Comparison of ENCODE assay signal across 19 mouse cellular contexts in the genomic region with DNA sequence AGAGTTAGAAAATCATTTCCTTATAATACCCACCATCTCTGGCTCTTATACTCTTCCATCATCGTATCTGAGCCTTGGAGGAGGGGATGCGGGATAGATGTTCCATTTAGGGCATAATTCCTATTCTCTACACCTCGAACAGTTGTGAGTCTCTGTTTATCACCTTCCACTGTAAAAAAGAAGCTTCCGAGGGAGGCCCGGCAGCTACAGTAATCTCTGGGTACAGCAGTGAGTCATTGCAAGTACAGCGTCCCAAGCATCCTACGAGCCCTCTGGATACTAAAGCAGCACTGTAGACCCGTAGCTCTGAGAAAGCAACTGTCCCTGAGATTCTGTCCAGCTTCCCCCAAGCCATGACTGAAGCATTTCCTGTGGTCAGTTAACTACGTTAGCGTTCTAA.
A peak's percentile ranks its signal among the peaks of the same experiment; 100 is the strongest.
DNase-seq lines count a peak whose midpoint lies in the region; ATAC-seq and TF ChIP-seq lines count a peak whose summit lies in the region.
"Had no signal": no experiment of that assay in that cellular context is flagged by ENCODE, and none has a peak within 500 bp of the region (broad histone marks: within the 10 kb centered on the region; RNA-seq: fewer than 3 reads in every experiment).

No protein-coding gene starts in this region.

- no peak overlapping the region for H3K9ac ChIP-seq in intestine, embryonic 14.5 days (ENCODE audit: low read length)
- H3K9ac ChIP-seq in intestine, embryonic 15.5 days: no peak overlapping the region
- H3K9ac ChIP-seq in stomach, postnatal 0 days (ENCODE audit: low read length): no peak overlapping the region
- H3K9ac ChIP-seq: embryonic facial prominence, embryonic 12.5 days; forebrain, embryonic 13.5 days; forebrain, embryonic 15.5 days had no signal

- no peaks in the 10 kb centered on the region for H3K27me3 ChIP-seq in intestine, embryonic 14.5 days (replicated peaks; ENCODE audit: control insufficient read depth, insufficient read depth, low read length)
- H3K27me3 ChIP-seq in intestine, embryonic 15.5 days (replicated peaks): no peaks in the 10 kb centered on the region
- H3K27me3 ChIP-seq in stomach, postnatal 0 days (ENCODE audit: control insufficient read depth, insufficient read depth, low read length): no peaks in the 10 kb centered on the region
- H3K27me3 ChIP-seq: embryonic facial prominence, embryonic 12.5 days; forebrain, embryonic 13.5 days; forebrain, embryonic 15.5 days had no signal

- DNase-seq in frontal cortex, postnatal 14 days (ENCODE audit: low spot score in 2 of 2): no peak
- DNase-seq in intestine, embryonic 14.5 days (ENCODE audit: low spot score): peak; percentile 47
- DNase-seq in 416B (ENCODE audit: low read depth): peak; percentile 17
- peak; percentile 10 for DNase-seq in stomach, postnatal 0 days (ENCODE audit: low spot score)
- no peak for DNase-seq in natural killer cell, adult 2 months (ENCODE audit: low spot score in 2 of 2)
- DNase-seq: adrenal gland, adult 2 months; adrenal gland, postnatal 10 days; adrenal gland, postnatal 25 days; cerebellum, adult 11-12 months; cerebellum, adult 2 months; cerebellum, adult 9-10 months; cerebellum, postnatal 10 days; cerebellum, postnatal 25 days had no signal

- H3K4me2 ChIP-seq in intestine, embryonic 14.5 days (ENCODE audit: low read length): no peak overlapping the region
- H3K4me2 ChIP-seq in intestine, embryonic 15.5 days (replicated peaks): no peak overlapping the region
- no peak overlapping the region for H3K4me2 ChIP-seq in stomach, postnatal 0 days (replicated peaks; ENCODE audit: low read depth)
- H3K4me2 ChIP-seq: embryonic facial prominence, embryonic 12.5 days; forebrain, embryonic 13.5 days; forebrain, embryonic 15.5 days had no signal

- 86% methylated on average over 10 of the region's 10 CpGs for WGBS in intestine, embryonic 14.5 days
- WGBS in intestine, embryonic 15.5 days: 86% methylated on average over 10 of the region's 10 CpGs
- WGBS in stomach, postnatal 0 days: 85% methylated on average over 10 of the region's 10 CpGs

- H3K36me3 ChIP-seq in intestine, embryonic 14.5 days (ENCODE audit: control insufficient read depth, insufficient read depth, low read length): no peaks in the 10 kb centered on the region
- H3K36me3 ChIP-seq in intestine, embryonic 15.5 days: no peaks in the 10 kb centered on the region
- H3K36me3 ChIP-seq in stomach, postnatal 0 days (ENCODE audit: control insufficient read depth, insufficient read depth, low read length): no peaks in the 10 kb centered on the region
- H3K36me3 ChIP-seq: forebrain, embryonic 15.5 days had no signal

- no peak for TF ChIP-seq CTCF in stomach, postnatal 0 days (IDR thresholded peaks at IDR 0.05; ENCODE audit: low read depth)

- no peak for TF ChIP-seq EP300 in stomach, postnatal 0 days (optimal IDR thresholded peaks at IDR 0.05)

- no peaks in the 10 kb centered on the region for H3K9me3 ChIP-seq in intestine, embryonic 14.5 days (ENCODE audit: control insufficient read depth, low read length)
- H3K9me3 ChIP-seq in intestine, embryonic 15.5 days: no peaks in the 10 kb centered on the region
- H3K9me3 ChIP-seq in stomach, postnatal 0 days (ENCODE audit: control insufficient read depth, low read length): no peaks in the 10 kb centered on the region
- H3K9me3 ChIP-seq: embryonic facial prominence, embryonic 10.5 days; embryonic facial prominence, embryonic 12.5 days; forebrain, embryonic 13.5 days; forebrain, embryonic 15.5 days had no signal

- H3K4me1 ChIP-seq in intestine, embryonic 14.5 days (replicated peaks; ENCODE audit: control insufficient read depth, insufficient read depth, low read length): peaks cover 8% of the 10 kb centered on the region
- H3K4me1 ChIP-seq in intestine, embryonic 15.5 days (replicated peaks): 0 out of 2 replicates have a peak, but pooled peaks cover 6% of the 10 kb centered on the region
- H3K4me1 ChIP-seq in stomach, postnatal 0 days (replicated peaks; ENCODE audit: control insufficient read depth, insufficient read depth): 0 out of 2 replicates have a peak, but pooled peaks cover 2% of the 10 kb centered on the region

- ATAC-seq in frontal cortex, adult (ENCODE audit: low TSS enrichment): peak; percentile 66; the same call in 1 of the 2 replicates
- no peak for ATAC-seq in intestine, embryonic 14.5 days (replicated peaks; ENCODE audit: low FRiP score, low TSS enrichment, low read depth)
- ATAC-seq in intestine, embryonic 15.5 days: no peak
- no peak for ATAC-seq in stomach, postnatal 0 days (ENCODE audit: low FRiP score, low TSS enrichment)
- ATAC-seq: forebrain, embryonic 13.5 days; forebrain, embryonic 15.5 days had no signal

- H3K4me3 ChIP-seq in intestine, embryonic 14.5 days (ENCODE audit: low read depth, low read length): no peak overlapping the region
- H3K4me3 ChIP-seq in intestine, embryonic 15.5 days (replicated peaks): no peak overlapping the region
- H3K4me3 ChIP-seq in stomach, postnatal 0 days (ENCODE audit: low read depth, low read length): no peak overlapping the region
- H3K4me3 ChIP-seq: embryonic facial prominence, embryonic 10.5 days; embryonic facial prominence, embryonic 12.5 days; forebrain, embryonic 13.5 days; forebrain, embryonic 15.5 days had no signal

- H3K27ac ChIP-seq in intestine, embryonic 14.5 days (ENCODE audit: low read depth): no peak overlapping the region
- no peak overlapping the region for H3K27ac ChIP-seq in intestine, embryonic 15.5 days
- no peak overlapping the region for H3K27ac ChIP-seq in stomach, postnatal 0 days (replicated peaks)
- H3K27ac ChIP-seq: embryonic facial prominence, embryonic 10.5 days; embryonic facial prominence, embryonic 12.5 days; forebrain, embryonic 13.5 days; forebrain, embryonic 15.5 days had no signal

Comparison
In these comparisons a context has a peak if more than half of its experiments do, and no peak if none do; other contexts are left out.
1. DNase-seq: peak in intestine, embryonic 14.5 days (single experiment), 416B (single experiment) and stomach, postnatal 0 days (single experiment); none in frontal cortex, postnatal 14 days (0 of 2) and natural killer cell, adult 2 months (0 of 2).